Mouse (Mus musculus) kidney, embryonic 14.5 days (tissue): ENCODE results near the gene Casq1. TPM values are rescaled to one million over a fixed set of nuclear protein-coding genes. Genes with fewer than 3 reads are reported as not detected.
A peak's percentile ranks its signal among the peaks of the same experiment; 100 is the strongest.
"Not testable (repeated sequence)": the region's sequence is repeated elsewhere in the genome, so short reads cannot be mapped to it uniquely, and the experiment has no call there.

Experiments used
- ATAC-seq: fragments of 200-750 bp; cut with Nextera tagmentation; 2 replicates; pipeline ENCODE4 v1.8.0; 2017; ENCODE audit warnings: moderate number of reproducible peaks, mild to moderate bottlenecking, moderate TSS enrichment, moderate library complexity; ENCODE audit not compliant: low FRiP score, low TSS enrichment
- H3K27ac ChIP-seq: fragments of 300-500 bp; sonication (generic); 2 replicates; pipeline ENCODE4 v1.5.1; 2014; ENCODE audit warnings: low read depth, mild to moderate bottlenecking, low read length, moderate library complexity, mixed read lengths
- H3K27me3 ChIP-seq: fragments of 300-500 bp; sonication (generic); 2 replicates; pipeline ENCODE4 v1.6.1; 2014; ENCODE audit warnings: mild to moderate bottlenecking, low read length; ENCODE audit not compliant: control insufficient read depth, insufficient read depth
- H3K36me3 ChIP-seq: fragments of 300-500 bp; sonication (generic); 2 replicates; pipeline ENCODE4 v1.6.1; 2014; ENCODE audit warnings: low read length, mixed read lengths; ENCODE audit not compliant: control insufficient read depth, insufficient read depth
- H3K4me1 ChIP-seq: fragments of 300-500 bp; sonication (generic); 2 replicates; pipeline ENCODE4 v1.6.1; 2014; ENCODE audit warnings: low read length, mixed read lengths; ENCODE audit not compliant: control insufficient read depth, insufficient read depth
- H3K4me2 ChIP-seq: fragments of 300-500 bp; sonication (generic); replicated peaks from 2 replicates; pipeline ENCODE4 v1.6.1; 2014; ENCODE audit warnings: low read depth, mild to moderate bottlenecking, low read length
- H3K4me3 ChIP-seq: fragments of 300-500 bp; sonication (generic); 2 replicates; pipeline ENCODE4 v1.5.1; 2014; ENCODE audit warnings: mild to moderate bottlenecking, low read length
- H3K9ac ChIP-seq: fragments of 300-500 bp; sonication (generic); 2 replicates; pipeline ENCODE4 v1.6.1; 2014; ENCODE audit warnings: low read depth, mild to moderate bottlenecking, low read length, moderate library complexity
- H3K9me3 ChIP-seq: fragments of 300-500 bp; sonication (generic); 2 replicates; pipeline ENCODE4 v1.6.1; 2016; ENCODE audit warnings: low read length; ENCODE audit not compliant: control insufficient read depth
- WGBS: fragments of 180-500 bp; shearing (Covaris S2); extraction: QIAGEN DNeasy Blood & Tissue Kit; methylation state at CpG from one replicate; pipeline ENCODE4 v1.1.7; 2014; 5-methylcytosine and 5-hydroxymethylcytosine counted together
- polyA plus RNA-seq: library from polyadenylated mRNA; unstranded; fragments of >200 nt; fragmentation: Nextera tagmentation; extraction: Ambion mirVana; gene quantifications from 2 replicates; pipeline ENCODE4 v1.2.1, GENCODE M21; 2014

The Casq1 gene
- polyA plus RNA-seq, result 2.8 and 3.5 TPM in 2 replicates

DNA sequence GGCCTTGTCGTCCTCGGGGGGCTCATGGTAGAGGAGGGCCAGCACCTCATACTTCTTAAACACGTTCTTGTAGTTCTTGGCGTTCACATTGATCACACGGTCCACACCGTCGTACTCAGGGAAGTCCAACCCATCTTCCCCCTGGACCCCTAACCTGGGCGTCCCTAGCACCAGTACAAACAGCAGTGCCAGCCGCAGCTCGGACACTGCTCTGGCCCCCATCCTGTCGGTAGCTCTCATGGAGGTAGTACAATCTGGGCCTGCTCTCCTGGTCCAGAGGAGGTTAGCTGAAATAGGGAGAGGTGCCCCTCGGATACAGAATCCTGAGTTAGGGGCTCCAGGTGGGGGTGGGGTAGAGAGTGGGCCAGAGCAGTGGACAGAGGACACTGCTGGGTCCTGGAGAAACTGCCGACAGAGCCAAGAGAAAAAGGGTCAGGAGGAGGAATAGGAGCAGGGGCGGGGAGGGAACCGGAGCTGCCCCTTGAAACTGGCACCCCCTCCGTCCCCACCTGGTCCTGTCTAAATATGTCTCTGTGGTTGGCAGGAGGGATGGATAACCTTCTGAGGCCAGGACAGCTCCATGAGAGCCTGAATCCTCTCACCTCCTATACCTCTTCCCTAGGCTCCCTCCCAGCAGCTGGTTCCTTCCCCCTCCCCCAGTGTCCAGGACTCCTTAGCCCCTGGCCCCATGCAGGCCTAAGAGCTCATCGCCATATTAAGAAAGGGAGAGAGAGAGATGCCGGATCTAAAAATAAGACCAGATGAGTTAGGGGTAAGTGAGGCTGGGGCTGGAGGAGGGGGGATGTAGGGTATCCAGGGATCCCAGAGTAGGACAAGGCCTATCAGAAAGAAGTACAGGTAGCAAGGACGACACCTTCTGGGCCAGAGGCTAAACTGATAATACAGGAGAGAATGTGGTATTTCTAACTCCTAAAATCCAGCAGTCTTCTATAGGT, at the start of gene Casq1:
Gene Casq1 (minus strand): TSS at position 418 of the 956 bp plus-strand sequence.
- no peaks in the 10 kb centered on the region for H3K36me3 ChIP-seq
- no peaks in the 10 kb centered on the region for H3K9me3 ChIP-seq
- no peak within 1 kb of the TSS for H3K4me2 ChIP-seq
- no peaks in the 10 kb centered on the region for H3K27me3 ChIP-seq
- peaks cover 37% of the 10 kb centered on the region for H3K4me1 ChIP-seq
- 81% methylated on average over 19 of the region's 19 CpGs for WGBS
- no peak for ATAC-seq
- H3K9ac ChIP-seq, result no peak within 1 kb of the TSS
- peak within 1 kb of the TSS; percentile 87 for H3K27ac ChIP-seq
- no peak within 1 kb of the TSS for H3K4me3 ChIP-seq

DNA sequence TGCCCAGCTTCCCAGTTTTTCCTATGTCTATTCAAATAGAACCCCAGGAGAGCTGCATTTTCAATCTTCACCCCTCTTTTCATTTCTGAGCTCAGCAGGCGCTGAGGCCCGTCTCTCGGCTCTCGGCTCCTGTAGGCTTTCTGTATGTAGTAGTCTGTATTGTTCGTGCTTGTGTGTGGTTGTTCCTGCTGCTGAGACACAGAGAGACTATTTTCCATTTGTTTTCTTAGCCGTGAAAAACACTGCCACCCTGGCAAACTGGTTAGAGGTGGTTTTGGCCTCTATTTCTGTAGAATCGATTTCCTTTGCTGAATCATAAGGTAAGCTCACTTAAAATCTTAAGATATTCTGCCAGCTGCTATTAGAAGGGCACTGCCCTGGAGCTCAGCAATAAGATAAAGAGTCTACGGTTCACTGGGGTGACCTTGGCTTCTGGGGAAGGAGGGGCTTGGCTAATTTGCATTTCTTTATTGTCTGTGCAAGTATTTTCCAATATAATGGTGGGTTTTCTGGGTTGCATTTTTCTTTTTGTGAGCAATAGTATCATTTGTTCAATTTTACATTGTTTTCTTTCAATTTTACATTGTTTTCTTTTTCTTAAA, 41.9 kb upstream of the Casq1 start, which contains the start of gene Igsf8:
Gene Igsf8 (plus strand): TSS at position 165 of the 602 bp plus-strand sequence.
- Histone ChIP-seq H3K4me1 (no peaks in the 10 kb centered on the region), H3K27ac (no peak within 1 kb of the TSS), H3K36me3 (no peaks in the 10 kb centered on the region), H3K9ac (no peak within 1 kb of the TSS), H3K27me3 (no peaks in the 10 kb centered on the region), H3K9me3 (peaks cover 2% of the 10 kb centered on the region; the same call in 1 of the 2 replicates), H3K4me3 (no peak within 1 kb of the TSS), H3K4me2 (no peak within 1 kb of the TSS)
- WGBS, result 65% methylated on average over 8 of the region's 8 CpGs
- no peak for ATAC-seq

DNA sequence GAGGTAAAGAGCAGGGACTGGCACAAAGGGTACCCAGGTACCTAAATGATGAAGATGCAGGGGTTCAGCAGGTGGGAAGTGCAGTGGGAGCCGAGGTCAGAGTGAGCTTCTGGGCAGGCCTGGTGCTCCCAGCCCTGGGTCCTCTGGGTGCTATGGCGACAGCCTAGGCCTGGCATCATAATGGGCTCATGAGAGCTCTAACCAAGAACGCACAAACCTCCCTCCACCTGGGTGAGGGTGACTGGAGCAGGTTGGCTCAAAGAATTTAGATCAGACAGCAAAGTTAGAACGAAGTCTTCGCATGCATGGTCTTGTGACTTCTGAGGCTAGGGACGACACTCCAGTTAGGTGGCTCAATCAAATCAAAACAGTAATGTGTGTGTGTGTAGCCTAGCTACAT, 38.6 kb upstream of the Casq1 start, which contains the start of gene Atp1a4:
Gene Atp1a4 (minus strand): TSS at position 101 of the 400 bp plus-strand sequence.
- H3K36me3 ChIP-seq, result no peaks in the 10 kb centered on the region
- H3K27ac ChIP-seq, result no peak within 1 kb of the TSS
- 86% methylated on average over 6 of the region's 6 CpGs for WGBS
- no peaks in the 10 kb centered on the region for H3K27me3 ChIP-seq
- H3K9ac ChIP-seq, result no peak within 1 kb of the TSS
- H3K4me2 ChIP-seq, result no peak within 1 kb of the TSS
- H3K4me1 ChIP-seq, result no peaks in the 10 kb centered on the region
- 0 out of 2 replicates have a peak, but pooled peaks have one; percentile 4 for ATAC-seq
- no peaks in the 10 kb centered on the region for H3K9me3 ChIP-seq
- H3K4me3 ChIP-seq, result no peak within 1 kb of the TSS

DNA sequence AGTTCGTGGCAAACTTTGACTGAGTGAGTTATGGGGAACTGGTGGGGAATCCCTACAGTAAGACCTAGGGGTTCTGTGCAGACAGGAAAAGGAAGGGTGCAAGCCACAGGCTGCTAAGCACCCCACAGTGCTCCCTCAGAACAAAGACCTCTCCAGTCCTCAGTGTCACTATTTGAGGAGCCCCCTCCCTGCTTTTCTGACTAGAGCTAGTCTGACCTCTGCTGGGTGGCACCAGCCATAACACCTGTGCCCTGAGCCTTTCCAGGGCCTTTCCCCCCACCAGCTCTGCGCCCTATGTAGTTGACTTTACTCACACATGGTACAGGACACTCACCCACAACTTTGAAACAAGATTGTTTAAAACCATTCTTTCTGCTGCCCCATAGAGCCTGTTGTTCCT, 28.0 kb upstream of the Casq1 start:
- no peak overlapping the region for H3K9ac ChIP-seq
- no peak overlapping the region for H3K27ac ChIP-seq
- 62% methylated on average over 2 of the region's 2 CpGs for WGBS
- H3K4me3 ChIP-seq, result no peak overlapping the region
- H3K9me3 ChIP-seq, result no peaks in the 10 kb centered on the region
- H3K4me1 ChIP-seq, result 0 out of 2 replicates have a peak, but pooled peaks cover 3% of the 10 kb centered on the region
- H3K4me2 ChIP-seq, result no peak overlapping the region
- H3K27me3 ChIP-seq, result peaks cover 8% of the 10 kb centered on the region; the same call in 1 of the 2 replicates
- peak; percentile 68 for ATAC-seq
- H3K36me3 ChIP-seq, result no peaks in the 10 kb centered on the region

DNA sequence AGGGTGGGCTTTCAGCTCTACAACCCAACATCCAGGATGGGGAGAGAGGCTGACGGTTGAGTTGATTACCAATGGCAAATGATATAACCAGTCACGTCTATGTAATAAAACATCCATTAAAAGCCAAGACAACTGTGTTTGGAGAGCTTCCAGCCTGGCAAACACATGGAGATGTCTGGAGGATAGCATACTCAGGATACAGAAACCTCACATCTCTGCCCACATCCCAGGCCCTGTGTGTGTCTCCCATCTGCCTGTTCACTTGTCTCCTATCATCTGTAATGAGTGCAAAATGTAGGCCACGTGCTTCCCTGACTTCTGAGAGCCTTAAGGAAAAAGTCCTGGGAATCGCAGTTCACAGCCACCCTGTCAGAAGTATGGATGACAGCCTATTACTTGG, 27.5 kb upstream of the Casq1 start:
- 77% methylated on average over 4 of the region's 4 CpGs for WGBS
- no peak for ATAC-seq
- H3K4me1 ChIP-seq, result 0 out of 2 replicates have a peak, but pooled peaks cover 3% of the 10 kb centered on the region

DNA sequence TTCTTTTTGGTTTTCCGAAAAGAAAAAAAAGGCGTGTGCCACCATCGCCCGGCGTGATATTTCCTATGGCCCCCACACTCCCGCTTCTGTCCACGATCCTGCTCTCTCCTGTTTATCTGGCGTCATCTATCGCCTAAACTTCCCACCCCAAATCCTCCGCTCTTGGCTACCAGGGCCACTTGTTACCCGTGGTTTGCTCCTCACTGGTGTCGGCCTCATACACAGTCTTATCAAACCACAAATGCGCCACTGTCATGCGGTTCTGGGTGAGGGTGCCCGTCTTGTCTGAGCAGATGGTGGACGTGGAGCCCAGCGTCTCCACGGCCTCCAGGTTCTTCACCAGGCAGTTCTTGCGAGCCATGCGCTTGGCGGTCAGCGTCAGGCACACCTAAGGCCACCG, 25.0 kb upstream of the Casq1 start:
- not testable (repeated sequence) for H3K27me3 ChIP-seq, H3K4me3 ChIP-seq, H3K9me3 ChIP-seq, ATAC-seq, H3K27ac ChIP-seq, H3K36me3 ChIP-seq, H3K9ac ChIP-seq, H3K4me1 ChIP-seq, H3K4me2 ChIP-seq
- 45% methylated on average over 23 of the region's 23 CpGs for WGBS

More for the DNA sequence above, 27.5 kb upstream of the Casq1 start:
- H3K9me3 ChIP-seq, result no peaks in the 10 kb centered on the region
- no peaks in the 10 kb centered on the region for H3K36me3 ChIP-seq
- H3K9ac ChIP-seq, result no peak overlapping the region
- H3K4me3 ChIP-seq, result no peak overlapping the region
- no peak overlapping the region for H3K27ac ChIP-seq
- H3K27me3 ChIP-seq, result peaks cover 8% of the 10 kb centered on the region; the same call in 1 of the 2 replicates
- no peak overlapping the region for H3K4me2 ChIP-seq

DNA sequence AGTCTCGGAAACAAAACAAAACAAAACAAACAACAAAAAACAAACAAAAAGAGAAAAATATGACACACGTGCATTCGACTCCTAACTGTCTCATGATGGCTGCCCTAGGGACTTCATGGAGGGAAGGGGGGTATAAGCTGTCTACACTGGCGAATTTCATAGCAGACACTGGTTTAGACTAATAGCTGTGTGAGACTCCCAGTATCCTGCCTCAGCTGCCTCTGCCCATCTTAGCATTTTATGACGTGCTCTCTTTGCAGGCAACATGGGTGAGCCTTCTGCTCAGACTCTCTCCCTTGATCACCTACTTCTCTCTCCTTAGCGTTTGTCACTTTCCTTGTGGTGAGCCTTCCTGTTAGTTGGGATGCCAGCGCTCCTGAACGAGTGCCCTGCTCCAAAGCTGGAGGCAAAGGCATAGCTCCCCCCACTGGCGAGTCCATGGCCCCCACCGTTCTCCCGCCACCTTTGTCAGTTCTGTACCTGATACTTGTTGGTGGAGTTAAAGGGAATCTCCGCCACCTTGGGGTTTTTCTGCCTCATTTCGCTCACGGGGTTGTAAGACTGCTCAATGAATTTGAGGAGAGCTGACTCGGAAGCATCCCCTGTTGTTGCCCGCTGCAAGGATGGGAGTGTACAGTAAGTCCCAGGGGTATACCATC, 24.0 kb upstream of the Casq1 start:
- no peaks in the 10 kb centered on the region for H3K36me3 ChIP-seq
- H3K9ac ChIP-seq, result no peak overlapping the region
- no peak overlapping the region for H3K4me3 ChIP-seq
- ATAC-seq, result no peak
- WGBS, result 30% methylated on average over 16 of the region's 16 CpGs
- no peak overlapping the region; the same call in 1 of the 2 replicates for H3K4me2 ChIP-seq
- H3K27ac ChIP-seq, result no peak overlapping the region
- H3K9me3 ChIP-seq, result no peaks in the 10 kb centered on the region
- 0 out of 2 replicates have a peak, but pooled peaks cover 3% of the 10 kb centered on the region for H3K4me1 ChIP-seq
- peaks cover 8% of the 10 kb centered on the region; the same call in 1 of the 2 replicates for H3K27me3 ChIP-seq

DNA sequence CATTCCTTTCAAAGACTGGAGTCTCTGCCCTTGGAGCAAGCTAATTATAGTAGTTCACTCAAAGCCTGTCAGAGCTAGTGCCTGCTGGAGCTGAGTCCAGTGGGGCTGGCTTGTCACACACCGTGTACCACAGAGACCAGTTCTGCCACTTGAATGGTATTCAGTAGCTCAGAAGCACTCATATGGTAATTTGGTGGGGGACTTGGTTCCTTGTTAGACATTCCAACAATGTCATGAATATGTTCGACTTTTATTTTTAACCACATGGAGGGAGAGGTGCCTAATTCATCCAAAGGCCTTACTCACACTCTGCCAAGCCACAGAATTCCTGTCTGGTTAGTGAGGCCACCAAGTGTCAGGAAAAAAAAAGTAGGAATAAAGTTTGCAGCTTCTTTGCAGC, 22.7 kb upstream of the Casq1 start:
- 0 out of 2 replicates have a peak overlapping the region, but pooled peaks have one; percentile 30 for H3K27ac ChIP-seq
- ATAC-seq, result peak; percentile 59; the same call in 1 of the 2 replicates
- 54% methylated on average over 2 of the region's 2 CpGs for WGBS

More for the DNA sequence above, 22.7 kb upstream of the Casq1 start:
- no peaks in the 10 kb centered on the region for H3K9me3 ChIP-seq
- 0 out of 2 replicates have a peak, but pooled peaks cover 3% of the 10 kb centered on the region for H3K4me1 ChIP-seq
- no peak overlapping the region for H3K4me2 ChIP-seq
- H3K9ac ChIP-seq, result no peak overlapping the region
- peaks cover 8% of the 10 kb centered on the region; the same call in 1 of the 2 replicates for H3K27me3 ChIP-seq
- H3K4me3 ChIP-seq, result no peak overlapping the region
- H3K36me3 ChIP-seq, result no peaks in the 10 kb centered on the region
